Mouse (Mus musculus) heart, postnatal 10 days (tissue): Measurements from ENCODE around the gene Ppp1r1c. TPM values are rescaled to one million over a fixed set of nuclear protein-coding genes. Genes with fewer than 3 reads are reported as not detected.
A peak's percentile ranks its signal among the peaks of the same experiment; 100 is the strongest.

Experiments
- DNase-seq, 2 experiments: peaks; one replicate each; pipeline ENCODE4 v3.0.0; 2021
- intact Hi-C: fragments of 180-260 bp; cut with DNase I; formaldehyde crosslinking; loops from one replicate; pipeline ENCODE4 v1.15.1; 2025
- total RNA-seq, 2 experiments: library from RNA; stranded (reverse); gene quantifications; 2 replicates each; pipeline ENCODE4 v1.2.3; 2021

Gene Ppp1r1c
- total RNA-seq, 2 experiments from 2014 or later = 0.38 TPM; not detected in 1

DNA sequence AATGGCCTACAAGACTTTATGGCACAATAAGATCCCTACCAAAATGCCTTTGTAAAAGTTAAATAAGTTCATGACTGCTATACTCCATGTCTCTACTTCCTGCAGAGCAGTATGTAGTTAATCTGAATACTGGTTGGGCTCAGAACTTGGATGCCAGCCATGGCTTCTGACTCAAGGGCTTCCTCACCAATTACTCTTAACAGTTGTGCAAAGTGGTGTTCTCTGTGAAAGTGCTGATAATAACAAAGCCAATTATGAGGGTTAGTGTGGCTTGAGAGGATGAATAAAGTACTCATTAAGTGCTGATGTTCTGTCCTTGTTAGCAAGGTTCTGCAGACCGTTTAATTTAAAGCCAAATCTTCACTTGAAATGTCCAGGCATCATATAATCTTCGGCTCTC, 31.4 kb downstream of the Ppp1r1c start:
- peak; percentile 55 to 60 for DNase-seq
- intact Hi-C loops = no loop called here

DNA sequence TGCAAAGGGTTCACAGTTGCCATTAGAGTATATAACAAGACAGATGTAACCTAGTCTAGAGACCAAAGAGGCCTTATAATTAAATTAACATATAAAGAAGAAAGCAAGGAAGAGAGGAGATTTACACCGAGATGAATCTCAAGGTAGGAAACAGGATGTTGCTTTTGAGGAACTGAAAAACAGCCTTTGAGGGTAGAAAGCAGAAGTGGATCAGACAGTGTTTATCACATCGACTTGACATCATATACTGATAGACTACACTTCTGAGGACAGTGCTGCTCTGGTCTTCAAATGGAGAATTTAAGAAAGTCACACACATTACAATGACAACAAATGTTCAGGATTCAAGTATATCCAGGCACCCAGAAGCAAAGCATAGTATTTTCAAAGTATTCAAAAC, 34.4 kb downstream of the Ppp1r1c start:
- no peak for DNase-seq
- intact Hi-C loops = no loop called here

DNA sequence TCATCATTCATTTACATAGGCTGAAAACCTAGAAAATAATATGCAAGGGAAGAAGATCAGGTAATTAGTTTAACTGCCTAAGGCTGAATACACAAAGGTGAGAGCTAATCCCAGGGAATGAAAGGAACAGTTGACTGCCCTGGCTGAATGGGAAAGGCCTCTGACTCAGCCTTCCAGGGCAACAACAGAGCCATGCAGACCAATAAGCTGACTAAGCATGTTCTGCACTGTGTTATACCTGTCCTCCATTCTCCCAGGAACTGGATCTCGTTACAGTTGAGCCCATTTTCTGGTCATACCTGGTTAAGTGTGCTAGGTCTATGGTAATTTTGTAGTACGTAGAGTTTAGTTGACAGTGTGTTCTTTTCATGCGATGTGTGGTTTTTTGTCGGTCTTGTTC, 36.6 kb downstream of the Ppp1r1c start:
- DNase-seq = no peak
- intact Hi-C loops = no loop called here

DNA sequence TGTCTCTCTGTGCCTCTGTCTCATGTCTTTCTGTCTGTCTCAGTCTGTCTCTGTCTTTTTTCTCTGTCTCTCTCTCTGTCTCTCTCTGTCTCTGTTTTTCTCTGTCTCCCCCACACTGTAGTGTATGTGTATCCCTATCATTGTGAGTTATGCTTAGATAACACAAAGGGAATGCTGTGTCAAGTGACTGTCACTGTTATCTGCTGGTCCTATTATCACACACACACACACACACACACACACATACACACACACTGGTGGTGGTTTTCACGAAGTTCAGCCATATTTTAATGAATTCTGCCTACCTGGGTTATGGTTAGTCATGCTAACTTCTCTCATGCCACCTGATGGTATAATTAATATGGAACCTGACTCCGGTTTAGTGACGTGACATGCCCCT, 44.1 kb downstream of the Ppp1r1c start:
- intact Hi-C loops = no loop called here
- DNase-seq = no peak

DNA sequence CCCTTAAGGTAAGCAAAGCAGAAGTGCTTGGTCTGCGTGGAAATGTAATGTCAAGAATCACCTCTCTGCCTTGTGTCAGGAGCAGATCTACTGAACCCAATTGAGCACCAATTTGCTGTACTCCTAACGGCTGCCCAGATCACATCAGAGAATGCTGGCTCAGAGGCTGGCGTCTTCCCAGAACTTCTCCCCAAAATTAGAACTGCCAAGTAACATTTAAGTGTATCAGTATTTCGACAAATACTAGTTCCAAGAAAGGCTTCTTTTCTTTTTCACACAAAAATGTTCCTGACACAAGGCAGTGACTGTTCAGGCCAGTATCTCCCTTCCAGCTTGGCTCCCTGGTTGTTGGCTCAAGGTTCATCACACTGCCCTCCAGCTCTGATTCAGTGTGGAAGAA, 52.4 kb downstream of the Ppp1r1c start:
- DNase-seq = peak; percentile 8 to 13
- intact Hi-C loops = no loop called here

DNA sequence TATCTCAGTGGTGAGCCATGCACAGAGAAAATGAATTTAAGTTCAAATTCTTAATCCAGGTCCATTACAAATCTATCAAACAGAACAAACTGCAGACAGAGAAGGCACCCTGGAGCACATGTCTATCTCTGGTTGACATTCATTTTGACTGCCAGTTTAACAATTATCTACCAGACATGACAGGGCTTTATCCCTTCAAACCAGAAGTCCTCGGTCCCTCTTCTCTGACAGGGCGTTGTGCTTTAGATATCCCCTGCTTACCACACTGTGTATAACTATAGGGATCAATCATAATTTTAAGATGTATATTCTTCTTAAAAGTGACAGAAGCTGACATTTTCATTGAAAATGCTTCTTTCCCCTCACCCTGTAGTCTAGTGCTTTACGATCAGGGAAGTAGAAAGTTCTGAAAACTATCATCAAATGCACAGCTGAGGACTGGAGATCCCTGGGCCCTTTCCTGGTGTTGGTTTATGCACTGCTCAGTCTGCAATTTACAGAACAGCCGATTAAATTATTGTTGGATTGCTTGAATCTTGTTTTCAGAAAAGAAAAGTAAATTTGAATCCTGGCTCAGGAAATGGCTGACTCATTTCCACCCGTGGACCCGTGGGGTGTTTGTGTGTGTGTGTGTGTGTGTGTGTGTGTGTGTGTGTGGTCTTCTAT, 55.3 kb downstream of the Ppp1r1c start:
- DNase-seq = no peak
- intact Hi-C loops = no loop called here

DNA sequence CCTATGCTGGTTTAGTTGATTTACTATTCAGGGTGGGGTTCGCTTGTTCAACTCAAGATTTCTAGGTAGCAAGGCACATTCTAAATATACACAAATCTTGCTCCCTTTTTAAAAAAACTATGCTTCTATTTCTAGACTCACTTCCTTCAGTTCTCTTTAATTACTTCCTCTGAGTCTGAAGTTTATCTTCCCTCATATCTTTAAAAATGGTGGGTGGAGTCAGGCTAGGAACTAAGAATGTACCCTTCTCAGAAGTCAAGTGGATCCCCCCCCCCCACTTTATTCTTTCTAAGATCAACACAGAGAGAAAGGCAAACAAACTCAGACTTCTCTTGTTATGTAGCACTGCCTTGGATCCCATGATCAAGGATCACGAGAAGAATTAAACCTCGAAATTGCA, 57.5 kb downstream of the Ppp1r1c start:
- no peak for DNase-seq
- intact Hi-C loops = no loop called here

DNA sequence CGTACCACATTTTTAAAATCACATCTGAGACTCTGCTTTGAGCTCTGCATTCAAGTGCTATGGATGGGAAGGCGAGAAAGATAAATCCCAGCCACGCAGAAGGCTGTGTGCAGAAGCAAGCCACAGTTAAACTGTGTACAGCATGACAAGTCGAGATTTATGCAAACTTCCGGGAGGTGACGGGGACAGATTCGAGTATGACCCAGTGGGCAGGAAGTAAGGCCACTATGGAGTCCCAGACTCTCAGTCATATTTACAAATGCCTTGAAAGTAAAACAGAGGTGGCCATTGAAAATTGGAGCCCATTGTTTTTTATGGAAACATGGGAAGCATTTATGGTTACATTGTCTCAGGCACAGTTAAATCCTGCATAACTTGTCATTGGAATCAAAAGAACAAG, 58.1 kb downstream of the Ppp1r1c start:
- no peak for DNase-seq
- intact Hi-C loops = no loop called here

DNA sequence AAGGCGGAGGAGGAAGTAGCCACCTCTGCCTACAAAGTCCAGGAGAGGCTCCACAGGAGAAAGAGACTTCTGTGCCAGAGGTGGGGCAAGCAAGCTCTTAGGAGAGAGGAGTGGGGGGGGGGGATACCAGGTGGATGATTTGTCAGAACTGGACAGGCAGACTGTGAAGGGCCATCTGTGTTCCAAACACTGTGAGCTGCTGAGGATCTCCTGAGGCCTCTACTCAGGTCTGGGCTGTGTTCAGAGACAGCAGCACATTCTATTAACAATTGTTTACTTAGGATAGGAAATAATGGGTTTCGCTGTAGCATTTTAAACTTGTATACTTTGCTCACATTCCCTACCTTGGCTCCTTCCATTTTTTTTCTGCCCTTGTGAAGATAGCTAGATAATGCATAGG, 61.0 kb downstream of the Ppp1r1c start:
- intact Hi-C loops = no loop called here
- no peak for DNase-seq

DNA sequence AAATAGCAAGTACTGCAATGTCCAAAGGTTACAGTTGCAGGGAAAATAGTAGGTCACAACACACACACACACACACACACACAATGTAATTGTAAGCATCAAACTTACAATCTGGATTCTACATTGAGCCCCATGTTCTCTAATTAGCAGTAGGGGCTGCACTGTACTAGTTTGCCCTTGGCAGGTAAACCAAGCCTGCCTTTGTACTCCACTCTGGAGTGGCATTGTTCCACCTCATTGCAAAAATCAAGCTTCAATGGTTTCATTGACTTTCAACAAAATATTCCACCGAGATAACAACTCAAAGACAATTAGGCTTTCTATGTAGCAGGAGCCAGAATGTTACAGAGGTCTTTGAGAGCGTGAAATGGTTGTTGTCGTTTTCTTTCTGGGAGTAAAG, 62.7 kb downstream of the Ppp1r1c start:
- intact Hi-C loops = loop anchor here (5.0 to 10.0 kb wide), 3 partner anchors 133 to 806 kb away; partner anchors contain the start of gene Itprid2
- no peak for DNase-seq

DNA sequence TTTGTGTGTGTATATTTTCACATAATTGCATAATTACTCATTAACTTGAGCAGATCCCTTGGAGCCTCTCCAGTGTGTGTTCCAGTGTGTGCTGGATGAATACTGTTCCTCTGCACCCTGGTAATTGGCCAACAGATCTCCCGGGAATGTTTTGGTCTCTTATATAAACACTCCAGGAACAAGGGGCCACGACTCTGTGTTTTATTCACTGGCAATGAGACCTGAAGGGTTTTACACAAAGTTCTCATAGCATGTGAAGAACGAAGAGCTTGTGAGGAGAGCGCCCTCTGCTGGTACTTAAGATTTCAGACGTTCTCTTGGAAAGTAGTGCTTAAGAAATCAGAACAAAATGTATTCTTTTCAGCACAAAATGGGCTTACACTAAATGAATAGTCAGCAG, 66.8 kb downstream of the Ppp1r1c start:
- intact Hi-C loops = loop anchor here (1.0 to 10.0 kb wide), 4 partner anchors 137 to 810 kb away; partner anchors contain the start of gene Itprid2

DNA sequence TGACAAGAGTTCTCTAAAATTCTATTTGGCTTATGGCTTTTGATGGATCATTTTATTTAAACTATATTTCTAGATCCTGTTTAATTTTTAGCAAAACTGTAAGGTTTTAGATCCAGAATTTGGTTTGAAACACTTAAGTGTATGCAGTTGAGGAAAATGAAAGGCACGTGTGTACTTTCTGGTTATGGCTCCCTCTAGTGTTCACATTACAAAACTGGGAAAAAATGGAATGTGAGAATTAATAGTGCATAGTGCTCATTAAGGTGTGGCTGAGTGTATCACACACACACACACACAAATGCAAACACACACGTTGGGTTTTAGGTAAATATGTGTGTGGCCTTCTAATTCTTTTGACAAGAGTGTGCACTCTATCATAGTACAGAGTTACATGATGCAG, 70.2 kb downstream of the Ppp1r1c start:
- DNase-seq = no peak
- intact Hi-C loops = loop anchor here (10.0 kb wide), 1 partner anchor 813 kb away; no protein-coding TSS in a partner anchor

More for the DNA sequence above, 66.8 kb downstream of the Ppp1r1c start:
- peak; percentile 71 to 85 for DNase-seq

DNA sequence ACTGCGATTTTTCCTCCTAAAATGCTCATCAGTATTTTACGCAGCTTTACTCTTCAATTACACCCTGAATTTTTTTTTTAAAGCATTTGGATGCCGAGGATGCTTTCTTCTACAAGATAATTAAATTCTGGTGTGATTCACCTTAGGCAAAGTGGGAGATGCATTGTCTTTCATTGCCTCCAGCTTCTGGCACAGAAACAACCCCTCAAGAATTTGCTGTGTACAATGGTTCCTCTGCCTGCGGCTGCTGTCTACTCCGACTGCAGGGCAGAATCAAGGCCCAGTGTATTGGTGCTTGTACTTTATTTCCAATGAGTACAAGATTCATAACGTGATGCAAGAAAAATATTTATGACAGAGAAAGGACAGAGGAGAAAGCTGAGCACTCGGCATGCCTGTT, 73.2 kb downstream of the Ppp1r1c start:
- intact Hi-C loops = no loop called here
- DNase-seq = no peak

DNA sequence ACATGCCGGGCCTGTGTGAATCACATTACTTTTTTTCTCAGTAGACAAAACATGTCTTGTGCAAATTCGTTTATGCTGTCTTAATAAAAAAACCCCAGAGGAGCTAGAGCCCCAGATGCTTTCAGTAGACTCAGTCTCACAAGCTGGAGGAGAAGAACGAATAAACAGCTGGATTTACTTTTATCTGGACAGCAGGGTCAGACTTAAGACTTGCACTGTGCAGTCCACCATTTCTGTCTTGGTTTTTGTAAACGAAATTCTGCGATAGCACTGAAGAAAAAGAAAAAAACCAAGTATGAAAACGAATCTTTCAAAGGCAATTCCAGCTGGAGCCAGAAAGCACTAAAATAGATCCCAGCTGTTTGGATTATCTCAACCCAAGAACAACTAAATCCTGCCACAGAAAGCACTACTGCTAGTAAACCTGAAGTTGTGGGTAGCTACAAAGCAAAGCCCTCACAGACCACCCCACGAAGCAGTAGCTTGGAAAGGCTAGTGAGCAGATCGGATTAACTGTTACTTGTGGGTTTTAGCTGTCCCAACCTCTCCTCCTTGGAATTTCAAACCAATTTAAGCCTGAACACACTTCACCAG, 78.1 kb downstream of the Ppp1r1c start:
- peak; percentile 25 to 35 for DNase-seq
- intact Hi-C loops = no loop called here

DNA sequence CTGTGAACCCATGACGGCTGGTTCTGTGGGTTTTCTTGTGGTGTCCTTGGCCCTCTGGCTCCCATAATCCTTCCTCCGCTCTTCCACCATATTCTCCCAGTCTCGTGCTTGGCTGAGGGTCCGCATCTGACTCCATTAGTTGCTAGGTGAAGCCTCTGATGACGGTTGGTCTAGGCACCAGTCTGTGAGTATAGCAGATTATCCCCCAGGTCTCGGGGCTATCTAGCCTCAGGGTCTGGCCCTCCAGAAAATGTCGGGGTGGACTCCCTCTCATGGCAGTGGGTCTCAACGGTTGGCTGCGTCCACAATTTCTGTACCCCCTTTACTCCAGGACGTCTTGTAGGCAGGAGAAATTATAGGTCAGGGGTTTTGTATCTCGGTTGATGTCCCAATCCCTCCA, 78.9 kb downstream of the Ppp1r1c start:
- intact Hi-C loops = no loop called here
- DNase-seq = no peak

DNA sequence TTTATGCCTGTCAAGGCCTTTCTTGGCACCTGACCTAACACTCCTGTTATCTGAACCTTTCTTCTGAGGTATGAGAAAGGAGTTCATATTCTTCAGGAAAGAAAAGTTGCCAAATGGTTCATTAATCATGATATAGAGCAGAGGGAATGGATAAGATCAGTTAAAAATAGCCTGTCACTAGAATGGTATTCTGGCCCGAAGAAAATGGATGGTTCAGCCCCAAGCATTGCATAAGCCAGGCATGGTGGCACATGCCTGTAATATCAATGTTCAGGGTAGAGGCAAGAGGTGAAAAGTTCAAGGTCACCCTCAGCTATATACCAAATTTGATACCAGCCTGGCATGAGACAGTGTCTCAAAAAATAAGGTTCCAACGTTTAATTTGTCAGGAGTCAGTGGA, 85.6 kb downstream of the Ppp1r1c start:
- no peak for DNase-seq
- intact Hi-C loops = no loop called here

DNA sequence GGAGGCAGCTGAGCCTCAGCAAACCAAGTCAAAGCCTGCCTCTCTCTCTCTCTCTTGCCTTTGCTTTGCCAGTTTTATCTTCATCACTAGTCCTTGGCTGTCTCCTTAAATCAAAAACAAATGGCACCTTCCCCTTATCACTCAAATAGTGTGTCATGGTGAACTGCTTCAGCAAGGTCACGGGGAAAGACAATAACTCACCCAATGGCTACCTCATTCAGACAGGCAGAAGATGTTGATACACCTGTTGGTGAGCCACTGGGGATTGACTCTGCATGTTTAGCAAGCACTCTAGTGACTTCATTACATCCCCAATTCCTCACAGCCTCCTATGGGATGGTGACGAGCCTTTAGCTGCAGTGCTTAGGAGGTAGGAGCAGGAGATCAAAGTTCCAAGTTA, 89.9 kb downstream of the Ppp1r1c start:
- no peak for DNase-seq
- intact Hi-C loops = no loop called here

DNA sequence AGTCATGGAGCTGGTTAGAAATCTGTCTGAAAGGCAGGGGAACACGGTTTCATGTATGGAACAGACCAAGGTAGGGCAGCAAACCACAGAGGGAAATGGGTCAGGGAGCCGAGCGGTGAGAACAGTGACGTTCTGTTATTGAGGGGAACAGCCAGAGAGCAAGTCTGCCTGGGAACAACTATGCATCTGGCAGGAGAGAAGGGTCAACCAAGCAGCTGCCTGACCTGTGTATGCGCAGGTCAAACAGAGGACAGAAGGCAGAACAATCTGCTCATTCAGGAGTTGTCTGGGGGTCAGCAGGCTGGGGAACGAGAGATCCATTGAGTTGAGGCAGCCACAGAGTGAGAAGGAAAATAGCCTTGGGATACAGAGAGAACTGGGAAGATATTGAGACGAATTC, 91.0 kb downstream of the Ppp1r1c start:
- no peak for DNase-seq

DNA sequence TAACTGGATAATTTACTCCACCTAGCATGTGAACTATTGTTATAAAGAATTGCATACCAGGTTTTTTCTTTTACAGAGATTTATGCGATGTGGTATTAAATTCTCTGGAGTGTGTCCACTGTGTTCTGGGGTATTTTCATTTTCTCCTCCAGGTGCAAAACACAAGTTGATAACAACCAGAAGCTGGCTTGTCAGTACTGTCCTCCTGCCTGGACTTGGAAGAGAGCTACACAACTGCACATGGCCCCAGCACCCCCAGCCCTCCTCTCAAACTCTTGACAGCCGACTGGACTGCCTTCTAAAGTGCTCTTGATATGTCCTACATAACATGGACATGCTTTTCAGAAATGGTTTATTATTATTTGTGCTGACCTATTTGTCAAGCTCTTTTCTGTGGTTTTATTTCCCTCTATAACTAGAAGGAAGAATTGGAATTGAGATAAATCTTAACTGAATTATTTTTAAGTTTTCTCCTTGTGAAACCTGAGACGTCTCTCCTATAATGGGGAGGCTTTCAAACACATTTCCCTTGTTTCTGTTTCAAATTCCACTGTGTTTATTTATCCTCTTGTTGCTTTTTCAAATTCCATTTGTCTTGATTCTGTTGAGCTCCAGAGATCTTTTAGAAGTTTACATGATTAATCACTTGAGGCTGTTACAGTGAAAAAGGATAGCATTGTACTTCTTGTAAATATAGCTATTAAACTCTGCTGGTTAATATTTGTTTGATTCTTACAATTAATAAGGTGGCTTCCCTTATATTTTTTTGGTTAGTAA, 108.3 kb downstream of the Ppp1r1c start:
- DNase-seq = no peak
- intact Hi-C loops = no loop called here

More for the DNA sequence above, 91.0 kb downstream of the Ppp1r1c start:
- intact Hi-C loops = no loop called here

DNA sequence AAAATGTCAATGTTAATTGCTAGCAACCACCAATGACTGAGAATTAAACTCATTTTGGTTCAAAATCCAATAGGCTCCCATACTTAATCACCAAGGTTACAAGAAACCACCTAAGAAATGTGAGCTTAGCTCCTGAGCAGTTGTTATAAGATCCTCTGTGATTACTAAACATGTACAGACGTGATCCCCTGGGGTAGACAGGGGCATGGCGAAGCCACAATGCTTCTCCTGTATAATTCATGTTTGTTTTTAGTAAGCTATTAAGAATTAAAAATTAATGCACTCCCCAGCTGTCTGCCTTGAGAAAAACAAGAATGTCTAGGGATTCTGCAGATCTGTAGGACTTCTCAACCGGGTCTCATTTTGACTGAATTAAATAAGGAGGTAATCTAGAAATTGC, 112.0 kb downstream of the Ppp1r1c start:
- intact Hi-C loops = no loop called here
- DNase-seq = no peak

DNA sequence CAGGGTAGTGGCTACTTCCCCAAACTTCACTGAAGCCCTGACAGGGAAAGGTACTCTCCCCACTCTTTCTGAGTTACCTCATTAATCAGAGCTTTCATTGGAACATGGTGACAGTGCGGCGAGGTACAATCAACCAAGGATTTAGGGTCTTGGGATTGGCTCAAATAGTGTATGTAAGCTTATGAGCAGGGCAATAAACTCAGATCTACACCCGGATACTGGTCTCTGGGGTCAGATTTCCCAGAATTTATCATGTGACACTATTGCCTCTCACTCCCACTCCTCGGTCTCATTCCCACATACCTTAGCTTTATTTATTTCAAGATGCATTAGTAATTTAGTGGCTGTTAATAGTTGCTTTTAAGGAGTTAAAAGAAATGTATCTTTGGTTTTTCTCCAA, 118.3 kb downstream of the Ppp1r1c start:
- intact Hi-C loops = no loop called here
- DNase-seq = no peak

DNA sequence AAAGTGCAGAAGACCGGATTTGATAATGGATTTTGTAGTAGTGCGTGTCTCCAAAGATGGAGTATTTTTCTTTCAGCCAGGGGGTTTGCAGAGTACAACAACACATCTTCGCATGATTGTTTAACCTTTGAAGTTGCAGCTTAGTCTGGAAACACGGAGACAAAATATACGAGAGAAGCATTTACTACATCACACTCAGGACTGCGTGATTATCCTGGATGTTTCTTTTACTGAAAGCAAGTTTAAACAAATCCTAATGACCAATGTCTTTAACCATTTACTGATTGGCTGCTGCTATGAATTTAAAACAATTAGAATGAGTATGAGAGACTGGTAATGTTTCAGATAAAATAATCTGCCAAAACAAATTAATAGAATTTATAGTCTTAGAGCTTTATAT, 131.5 kb downstream of the Ppp1r1c start:
- intact Hi-C loops = no loop called here

More for the DNA sequence above, 131.5 kb downstream of the Ppp1r1c start:
- DNase-seq = no peak
